Mouse (Mus musculus) adrenal gland, postnatal 14 days (tissue): Measurements from ENCODE around the gene Plekhg2. TPM values are rescaled to one million over a fixed set of nuclear protein-coding genes. Genes with fewer than 3 reads are reported as not detected.

Experiments
- DNase-seq: peaks from one replicate; pipeline ENCODE4 v3.0.0; 2021; ENCODE audit warnings: mixed read lengths
- total RNA-seq: library from RNA; stranded (reverse); gene quantifications from 2 replicates; pipeline ENCODE4 v1.2.3, GENCODE M21; 2021

Gene Plekhg2
- total RNA-seq, 1 experiment from 2014 or later: 27.9 TPM

DNA sequence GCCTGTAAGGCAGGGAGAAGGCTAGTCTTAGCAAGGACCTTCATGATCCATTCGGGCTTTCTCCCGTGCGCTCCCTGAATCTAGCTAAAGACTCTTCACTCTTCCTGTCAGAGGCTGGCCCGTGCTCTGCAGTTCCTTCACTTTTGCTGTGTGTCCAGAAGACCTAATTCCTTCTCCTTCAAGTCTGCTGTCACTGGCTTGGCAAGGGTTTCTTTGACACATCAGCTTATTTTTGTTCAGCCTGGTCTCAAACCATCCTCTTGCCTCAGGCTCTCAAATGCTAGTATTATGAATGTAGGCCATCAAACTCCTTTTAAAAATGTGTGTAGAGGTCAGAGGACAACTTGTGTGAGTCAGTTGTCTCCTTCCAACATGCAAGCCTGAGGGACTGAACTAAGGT is 11.2 kb upstream of the Plekhg2 start:
- no peak for DNase-seq

- DNase-seq: peak; percentile 74
These were observed 10.6 kb upstream of the Plekhg2 start for GRCm38 (mm10) chr7:28382981-28383396.

GRCm38 (mm10) chr7:28382347-28382951 is 10.1 kb upstream of the Plekhg2 start:
- no peak for DNase-seq

GRCm38 (mm10) chr7:28381938-28382337 is 9.5 kb upstream of the Plekhg2 start:
- peak; percentile 93 for DNase-seq

DNA sequence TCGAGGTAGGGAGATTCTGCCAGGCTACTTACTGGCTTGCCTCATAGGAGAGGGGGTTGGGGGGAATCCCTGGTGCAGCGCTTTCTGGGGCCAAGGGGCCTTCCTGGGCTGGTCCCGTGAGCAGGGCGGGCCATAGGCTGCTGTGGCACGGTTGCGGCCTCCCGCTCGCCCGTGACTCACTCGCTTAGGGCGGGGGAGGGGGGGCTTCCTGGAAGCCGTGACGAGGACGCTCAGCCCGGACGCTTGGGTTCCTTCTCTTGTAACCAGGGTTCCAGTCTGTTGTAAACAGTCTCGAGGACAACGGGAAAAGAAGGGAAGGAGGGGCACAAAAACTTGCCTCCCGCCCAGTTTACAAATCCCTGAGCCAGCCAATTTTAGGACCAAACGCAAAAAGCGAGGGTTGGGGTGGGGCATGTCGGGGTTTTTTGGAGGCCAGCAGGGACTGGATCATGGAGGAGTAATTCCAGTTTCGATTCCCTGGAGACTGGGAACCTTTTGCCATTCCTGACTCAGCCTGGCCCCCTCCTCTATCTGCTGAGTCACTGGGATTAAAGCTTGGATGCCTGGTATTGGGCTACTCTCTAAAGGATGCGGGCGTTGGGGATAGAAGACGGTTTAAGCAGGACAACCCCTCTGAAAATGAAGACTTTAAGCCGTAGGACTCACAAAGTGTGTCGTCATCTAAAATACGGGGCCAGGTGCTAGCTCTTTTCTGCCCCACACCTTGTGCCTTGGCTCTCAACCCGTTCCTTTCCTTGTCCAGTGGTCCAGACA is 8.8 kb upstream of the Plekhg2 start:
- peak; percentile 94 for DNase-seq

DNA sequence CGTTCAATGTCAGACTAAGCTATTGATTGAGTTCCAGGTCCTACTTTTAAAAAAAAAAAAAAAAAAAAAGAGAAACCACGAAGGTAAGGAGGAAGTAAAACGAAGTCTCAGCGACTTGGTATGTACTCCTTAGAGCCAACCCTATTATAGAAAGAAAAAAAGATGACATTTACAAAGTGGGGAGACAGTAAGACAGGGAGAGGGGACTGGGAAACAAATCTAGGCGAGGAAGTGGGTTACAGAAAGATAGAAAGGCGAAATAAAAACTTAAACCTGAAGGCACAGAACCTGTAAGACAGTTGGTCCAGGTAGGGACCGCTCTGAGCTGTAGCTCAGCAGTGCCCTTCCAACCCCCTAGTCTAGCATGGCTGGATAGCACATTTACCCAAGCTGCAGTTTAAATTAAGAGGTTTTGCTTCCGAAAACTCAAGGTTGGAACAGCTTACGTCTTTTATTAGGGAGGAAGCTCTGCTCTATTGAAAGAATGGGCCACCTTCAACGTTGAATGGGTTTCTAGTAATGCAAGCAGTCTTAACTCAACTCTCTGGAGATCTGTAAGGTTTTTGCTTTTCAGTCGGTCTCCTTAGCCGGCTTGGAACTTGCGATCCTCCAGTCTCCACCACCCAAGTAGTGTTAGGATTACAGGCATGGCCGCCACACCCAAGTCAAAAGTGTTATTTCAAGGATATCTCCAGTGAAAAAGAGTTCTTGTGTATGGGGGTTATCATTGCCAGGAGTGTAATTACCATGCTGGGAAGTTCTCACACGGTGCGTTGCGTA is 8.0 kb upstream of the Plekhg2 start, which contains the start of gene Zfp36:
Gene Zfp36, minus strand, starts transcription at position 17 of the 780 bp plus-strand sequence.
- DNase-seq: no peak

GRCm38 (mm10) chr7:28378769-28379651 is 6.6 kb upstream of the Plekhg2 start:
- peak; percentile 97 for DNase-seq

DNA sequence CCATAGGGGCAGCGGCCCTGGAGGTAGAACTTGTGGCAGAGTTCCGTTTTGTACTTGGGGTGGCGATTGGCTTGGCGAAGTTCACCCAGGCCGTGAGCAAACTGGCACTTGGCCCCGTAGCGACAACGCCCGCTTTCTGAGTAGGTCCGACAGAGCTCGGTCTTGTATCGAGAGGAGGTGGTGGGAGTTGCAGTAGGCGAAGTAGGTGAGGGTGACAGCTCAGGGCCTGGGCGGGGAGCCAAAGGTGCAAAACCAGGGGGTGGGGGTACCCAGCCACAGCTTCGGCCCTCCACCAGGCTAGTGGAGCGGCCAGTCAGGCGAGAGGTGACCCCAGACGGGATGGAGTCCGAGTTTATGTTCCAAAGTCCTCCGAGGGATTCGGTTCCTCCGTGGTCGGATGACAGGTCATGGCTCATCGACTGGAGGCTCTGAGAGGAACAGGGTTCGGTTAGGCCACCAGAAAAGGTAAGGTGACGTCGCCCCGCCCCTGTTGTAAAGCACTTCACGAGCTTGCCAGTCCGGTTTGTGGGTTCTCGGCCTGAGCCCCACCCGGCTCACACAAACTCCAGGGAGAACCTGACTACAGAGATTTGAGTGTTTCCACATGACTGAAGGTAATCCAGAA is 5.8 kb upstream of the Plekhg2 start:
- peak; percentile 70 for DNase-seq

DNA sequence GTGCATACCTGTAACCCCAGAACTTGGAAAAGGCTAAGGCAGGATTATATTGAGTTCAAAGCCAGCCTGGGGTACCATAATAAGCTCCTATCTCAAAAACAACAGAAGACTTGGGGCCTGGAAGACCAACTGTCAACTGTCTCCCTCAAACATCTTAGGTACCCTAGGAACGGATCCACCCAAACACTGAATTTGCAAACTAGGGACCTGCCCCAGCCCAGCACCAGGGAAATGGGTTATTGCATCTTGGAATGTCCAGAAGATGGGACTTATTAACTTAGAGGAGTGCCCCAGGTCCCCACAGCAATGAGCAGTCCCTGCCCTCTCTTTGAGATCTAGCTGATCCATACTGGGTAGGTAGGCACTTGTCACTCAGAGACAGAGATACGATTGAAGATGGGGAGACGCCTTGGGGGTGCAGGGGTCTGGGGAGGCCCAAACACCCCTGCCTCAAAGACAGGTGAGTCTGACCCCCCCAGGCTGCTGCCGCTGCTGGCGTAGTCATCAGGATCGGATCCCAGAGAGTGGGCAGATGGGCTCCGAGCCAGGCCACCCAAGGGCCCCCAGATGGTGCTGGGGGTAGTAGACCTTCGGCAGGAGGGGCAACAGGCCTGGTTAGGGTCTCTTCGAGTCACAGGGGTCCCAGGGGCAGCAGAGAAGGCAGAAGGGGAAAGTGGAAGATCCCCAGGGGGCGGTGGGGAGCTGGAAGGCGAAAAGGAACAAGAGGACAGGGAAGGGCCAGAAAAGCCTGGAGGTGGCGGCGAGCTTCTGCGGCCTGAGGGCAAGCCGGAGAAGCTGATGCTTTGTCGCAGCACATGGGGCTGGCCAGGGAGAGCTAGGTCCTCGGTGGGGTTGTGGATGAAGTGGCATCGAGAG is 5.0 kb upstream of the Plekhg2 start:
- DNase-seq: peak; percentile 37

DNA sequence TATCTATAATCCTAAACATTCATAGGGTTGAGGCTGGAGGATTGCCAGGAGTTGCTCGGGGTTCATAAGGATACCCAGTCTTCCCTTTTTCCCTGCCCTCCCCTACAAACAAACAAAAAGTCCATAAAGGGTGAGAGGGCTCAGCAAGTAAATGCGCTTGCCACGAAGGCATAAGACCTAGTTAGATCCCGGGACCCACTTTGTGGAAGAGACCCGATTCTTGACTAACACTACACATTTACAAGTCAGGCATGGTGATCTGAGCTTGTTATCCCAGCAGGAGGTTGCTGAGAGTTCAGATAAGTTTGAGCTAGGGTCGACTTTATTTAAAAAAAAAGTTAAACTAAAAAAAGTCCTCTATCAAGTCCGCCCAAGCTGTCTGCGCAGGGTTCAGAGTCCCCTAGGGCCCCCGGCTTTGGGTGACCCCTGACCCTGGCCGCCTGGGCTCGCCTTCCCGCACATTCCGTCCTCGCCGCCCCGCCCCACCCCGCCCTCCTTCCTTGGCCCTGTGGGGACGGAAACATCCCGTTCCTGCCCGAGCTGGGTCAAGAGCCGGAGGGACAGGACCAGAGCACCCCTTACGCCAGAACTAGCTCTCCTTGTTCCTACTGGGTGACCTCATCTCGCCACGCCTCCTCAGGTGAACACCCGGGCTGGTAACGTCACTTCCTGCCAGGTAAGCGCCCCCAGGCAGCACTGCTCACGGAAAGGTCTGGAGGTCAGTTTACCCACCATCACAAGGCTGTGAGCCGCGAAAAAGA is 3.8 kb upstream of the Plekhg2 start:
- peak; percentile 86 for DNase-seq

DNA sequence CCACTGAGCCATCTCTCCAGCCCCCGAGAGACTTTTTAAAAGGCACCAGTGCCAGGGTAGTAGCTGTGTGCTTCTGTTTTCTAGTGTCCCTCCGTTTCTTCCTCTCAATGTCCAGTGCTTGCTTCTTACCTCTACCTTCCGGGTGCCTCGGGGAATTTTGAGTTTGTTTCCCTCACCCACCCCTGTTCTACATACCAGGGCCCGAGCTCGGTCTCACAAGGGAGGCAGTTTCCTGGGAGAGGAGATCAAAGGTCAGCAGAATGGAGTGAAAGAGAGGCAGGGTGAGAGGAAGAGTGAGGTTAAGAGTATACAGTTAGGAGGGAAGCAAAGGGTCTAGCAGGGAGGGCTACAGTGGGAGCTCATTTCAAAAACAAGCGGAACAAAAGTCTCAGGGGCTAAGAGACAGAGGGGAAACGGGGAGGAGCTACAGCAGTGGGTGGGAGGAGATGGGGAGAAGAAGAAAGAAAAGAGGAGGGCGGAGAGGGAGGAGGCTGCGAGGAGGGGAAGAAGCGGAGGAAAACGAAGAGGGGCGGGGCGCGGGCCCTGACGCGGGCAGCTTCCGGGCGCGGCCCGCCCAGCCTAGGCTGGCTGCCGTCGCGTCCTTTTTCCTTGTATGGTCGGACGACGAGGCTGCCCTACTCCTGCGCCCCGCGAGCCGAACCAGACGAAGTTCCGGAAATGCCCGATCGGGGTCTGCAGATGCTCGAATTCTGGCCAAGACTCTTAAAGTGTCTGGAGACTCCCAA is 3.0 kb upstream of the Plekhg2 start:
- peak; percentile 93 for DNase-seq

GRCm38 (mm10) chr7:28374647-28375046 is 2.2 kb upstream of the Plekhg2 start:
- DNase-seq: no peak

- no peak for DNase-seq
These were observed 1.6 kb upstream of the Plekhg2 start for GRCm38 (mm10) chr7:28373891-28374495.

DNA sequence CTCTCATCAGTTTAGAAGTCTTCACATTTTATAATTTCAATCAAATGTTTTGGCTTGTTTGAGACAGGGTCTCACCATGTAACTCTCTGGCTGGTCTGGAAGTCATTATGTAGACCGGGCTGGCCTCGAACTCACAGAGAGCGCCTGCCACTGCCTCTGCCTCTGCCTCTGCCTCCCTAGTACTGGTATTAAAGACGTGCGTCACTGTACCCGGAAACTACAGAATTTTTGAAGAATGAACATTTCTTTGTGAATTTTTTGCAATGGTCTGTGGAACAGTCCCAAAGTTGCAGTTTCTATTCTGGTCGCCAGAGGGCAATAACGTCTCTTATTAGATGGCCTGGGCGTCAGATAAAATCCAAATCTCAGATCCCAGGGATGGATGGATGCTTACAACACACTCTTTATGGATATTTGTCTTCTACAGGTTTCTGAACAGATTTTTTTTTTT is 757 bp upstream of the Plekhg2 start:
- peak; percentile 87 for DNase-seq

DNA sequence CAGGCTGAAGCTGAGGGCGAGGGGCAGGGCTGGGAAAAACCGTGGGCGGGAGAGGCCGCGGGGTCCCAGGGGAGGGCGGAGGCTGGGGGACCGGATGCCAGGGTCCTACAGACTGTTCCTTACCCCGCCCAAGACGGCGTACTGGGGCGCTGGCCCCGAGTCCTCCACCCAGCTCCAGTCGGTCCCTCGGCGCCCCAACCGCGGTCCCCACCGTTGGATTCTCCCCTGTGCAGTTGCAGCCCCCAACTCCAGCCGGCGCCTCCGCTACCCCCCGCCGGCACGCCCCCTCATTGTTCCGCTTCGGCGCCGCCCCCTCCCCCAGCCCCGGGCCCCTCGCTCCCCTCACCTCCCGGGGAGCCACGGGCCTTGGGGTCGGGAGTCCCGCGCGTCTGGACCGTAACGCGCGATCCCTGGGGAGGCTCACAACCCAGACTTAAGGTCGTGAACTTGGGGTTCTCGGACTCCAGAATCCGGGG is 847 bp downstream of the Plekhg2 start:
- DNase-seq: peak; percentile 73

DNA sequence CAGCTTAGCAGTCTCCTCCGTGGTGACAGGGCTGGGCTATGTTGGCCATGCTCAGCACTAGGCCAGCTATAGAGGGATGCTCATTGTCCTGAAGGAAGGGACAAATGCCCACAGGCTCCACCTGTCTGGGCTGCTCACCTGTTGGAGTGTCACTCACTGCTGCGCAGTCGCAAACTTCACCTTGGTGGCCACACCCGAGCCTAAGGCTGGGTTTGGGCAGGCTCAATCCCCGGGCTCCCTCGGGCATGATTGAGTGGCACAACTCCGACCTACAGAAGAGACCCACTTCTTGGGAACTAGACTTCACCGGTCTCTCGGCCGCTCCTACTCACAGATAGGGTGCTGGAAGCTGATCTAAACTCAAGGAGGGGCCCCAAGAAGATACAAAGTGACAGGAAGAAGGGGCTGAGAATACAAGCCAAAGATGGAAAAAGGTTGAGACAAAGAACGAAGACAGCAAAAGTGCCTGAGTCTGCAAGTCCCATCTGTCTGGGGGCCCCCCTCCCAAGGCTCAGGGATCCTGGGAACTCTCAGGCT is 1.4 kb downstream of the Plekhg2 start:
- DNase-seq: no peak

GRCm38 (mm10) chr7:28370051-28370450 is 2.3 kb downstream of the Plekhg2 start:
- no peak for DNase-seq
